Mouse (Mus musculus): ENCODE data around the gene Arcn1. TPM values are rescaled to one million over a fixed set of nuclear protein-coding genes. Genes with fewer than 3 reads are reported as not detected.

Gene Arcn1
- 372 TPM for polyA plus RNA-seq (2014; fragmentation: Illumina TruSeq; extraction: RNeasy Lipid Tissue Mini Kit (QIAGEN cat#74804))

DNA sequence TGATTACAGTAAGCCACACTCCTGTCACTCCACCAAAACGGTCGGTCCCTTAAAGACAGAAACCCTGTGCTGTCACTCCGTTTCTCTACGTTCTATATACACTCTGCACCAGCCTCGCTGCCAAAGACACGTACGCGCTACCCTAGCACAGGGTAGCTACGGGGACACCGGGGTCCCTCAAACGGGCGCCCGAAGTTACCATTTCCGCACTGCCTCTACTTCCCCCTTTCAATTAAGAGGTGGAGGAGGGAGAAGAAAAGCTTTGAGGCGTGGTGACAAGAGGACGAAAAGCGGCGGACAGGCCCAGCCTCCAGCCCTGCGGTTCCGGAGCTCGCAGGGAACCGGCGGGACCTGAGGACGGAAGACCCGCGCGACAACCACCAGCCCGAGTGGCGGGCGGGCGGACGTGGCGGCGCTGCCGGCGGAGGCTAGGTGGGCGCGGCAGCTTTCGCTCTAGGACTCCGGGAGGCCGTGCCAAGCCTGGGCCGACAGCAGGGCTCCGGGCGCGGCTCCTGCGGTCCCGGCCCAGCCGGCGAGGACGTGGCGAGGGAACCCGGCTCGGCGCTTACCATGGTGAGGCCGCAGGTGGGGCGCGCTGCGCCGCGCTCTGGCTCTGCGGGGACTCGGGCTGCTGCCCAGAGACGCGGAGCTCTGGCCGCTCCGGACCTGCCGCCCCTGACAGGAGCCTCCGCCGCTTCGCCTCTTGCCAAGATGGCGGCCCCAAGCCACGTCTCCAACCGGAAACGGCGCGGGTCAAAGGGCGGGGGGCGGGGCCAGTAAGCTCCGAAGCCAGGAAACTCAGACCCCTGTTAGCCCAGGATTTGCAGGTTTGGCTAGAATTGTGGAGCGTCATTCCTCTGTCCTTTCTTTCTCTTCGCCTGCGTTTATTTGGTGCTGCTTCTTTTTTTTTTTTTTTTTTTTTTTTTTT, at the start of gene Arcn1, which contains the start of gene Ift46:
Gene Arcn1 (minus strand): TSS at position 745 of the 928 bp plus-strand sequence.
Gene Ift46 (plus strand): TSS at position 808 of the 928 bp plus-strand sequence.

DNA sequence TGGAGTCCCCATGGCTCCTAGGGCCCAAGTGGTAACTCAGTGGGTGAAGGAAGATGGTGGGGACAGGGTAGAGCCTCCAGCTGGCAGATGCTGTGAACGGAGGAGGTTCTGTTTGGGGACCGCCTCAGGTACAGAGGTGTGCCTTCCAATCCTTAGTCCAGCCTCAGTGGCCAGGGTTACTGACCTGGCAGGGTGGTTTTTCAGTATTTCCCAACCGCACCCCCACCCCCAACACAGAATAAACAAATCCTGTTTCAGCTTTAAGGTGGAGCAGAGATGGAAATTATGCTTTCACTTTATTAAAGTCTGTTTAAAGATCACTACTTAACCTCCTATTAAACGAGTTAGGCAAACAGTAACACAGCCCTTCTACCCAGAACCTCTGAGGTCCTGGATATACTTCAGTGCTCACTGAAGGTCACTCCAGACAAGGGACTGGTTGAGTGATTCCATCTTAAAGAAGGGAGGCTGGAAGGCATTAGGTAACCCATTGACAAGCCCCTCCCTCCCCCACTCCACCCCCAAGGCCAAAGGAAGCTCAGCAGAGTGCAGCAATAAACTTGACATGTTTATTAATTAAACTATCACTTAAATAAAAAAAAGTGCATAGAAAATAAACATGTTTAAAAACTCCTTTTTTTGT, 35.3 kb upstream of the Arcn1 start, which contains the start of gene Ttc36:
Gene Ttc36 (minus strand): TSS at position 265 of the 643 bp plus-strand sequence.

DNA sequence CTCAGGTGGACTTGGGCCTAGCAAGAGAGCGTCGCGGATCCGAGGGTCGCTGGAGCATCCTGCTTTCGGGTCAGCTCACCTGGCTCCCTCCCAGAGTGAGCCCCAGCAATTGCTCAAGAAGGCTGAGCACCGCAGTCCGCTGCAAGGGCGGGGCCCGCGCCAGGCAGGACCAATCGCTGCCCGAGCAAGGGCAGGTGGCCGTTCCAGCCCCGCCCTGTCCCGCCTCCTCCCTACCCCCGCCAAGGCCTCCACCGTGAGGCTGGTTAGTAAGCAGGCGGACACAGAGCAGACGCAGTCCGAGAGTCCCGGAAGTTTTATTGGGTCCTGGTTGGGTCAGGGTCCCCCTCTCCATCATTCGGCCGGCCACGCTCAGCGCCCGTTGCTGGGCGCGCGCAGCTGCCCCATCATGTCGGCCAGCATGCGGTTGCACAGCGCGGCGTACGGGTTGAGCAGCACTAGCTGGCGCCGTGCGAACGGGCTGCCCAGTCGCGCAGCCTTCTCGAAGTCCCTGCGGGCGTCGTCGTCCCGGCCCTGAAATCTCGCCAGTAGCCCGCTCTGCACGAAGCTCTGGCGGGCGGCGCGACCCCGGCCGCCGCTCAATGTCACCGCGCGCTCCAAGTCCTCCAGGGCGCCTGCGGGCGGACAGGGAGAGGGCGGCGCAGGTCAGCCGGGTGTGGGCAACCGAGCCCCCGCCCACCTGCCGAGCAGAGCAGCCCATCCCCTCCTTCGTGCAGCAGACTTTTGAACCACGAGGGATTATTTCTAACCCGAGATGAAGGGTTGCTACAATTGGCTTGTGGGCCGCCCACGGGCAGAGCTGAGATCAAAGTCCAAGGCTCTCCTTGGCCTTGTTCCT, 31.7 kb upstream of the Arcn1 start, which contains the start of gene Tmem25:
Gene Tmem25 (minus strand): TSS at position 206 of the 856 bp plus-strand sequence.

DNA sequence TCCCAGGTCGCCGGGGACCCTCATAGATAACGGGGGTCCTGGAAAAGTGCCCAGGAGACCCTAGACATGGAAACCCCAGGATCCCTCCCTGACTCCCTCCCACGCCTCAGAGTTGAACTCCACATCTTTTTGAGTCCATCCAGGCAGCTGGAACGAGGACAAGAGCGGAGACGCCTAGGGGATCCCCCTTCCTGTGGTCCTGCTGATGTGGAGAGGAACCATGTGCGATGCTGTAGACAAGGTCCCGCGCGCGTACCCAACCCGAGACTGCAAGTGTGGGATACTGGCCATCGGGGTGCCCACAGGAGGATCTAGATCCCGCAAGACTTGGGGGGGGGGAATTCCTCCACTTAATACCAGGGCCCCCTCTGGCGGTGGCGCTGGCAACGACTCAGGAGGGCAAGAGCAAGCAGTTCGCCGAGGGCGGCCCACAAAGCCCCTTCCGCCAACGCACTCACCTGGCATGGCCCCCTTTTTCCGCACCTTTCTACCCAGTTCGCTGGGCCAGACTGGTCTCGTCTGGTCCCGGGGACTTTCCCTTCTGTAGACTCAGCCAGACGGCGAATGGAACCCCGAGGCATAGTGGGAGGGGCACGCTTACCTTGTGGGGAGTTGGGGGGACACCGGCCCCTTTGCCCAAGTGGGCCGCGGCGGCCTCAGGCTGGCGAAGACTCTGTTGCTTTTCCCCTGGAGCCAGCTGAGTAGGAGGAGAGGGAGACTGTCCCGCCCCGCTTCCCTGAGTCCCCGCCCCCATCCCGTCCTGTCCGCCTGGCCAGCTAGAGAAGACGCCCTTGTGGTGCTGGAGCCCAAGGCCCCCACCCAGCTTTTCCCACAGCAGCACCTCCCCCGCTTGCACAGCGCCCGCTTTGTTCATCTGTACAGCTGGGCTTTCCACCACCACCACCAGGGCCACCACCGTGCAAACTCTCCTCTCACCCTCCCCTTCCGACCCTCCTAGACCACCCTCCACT, 32.8 kb downstream of the Arcn1 start, which contains the start of gene Phldb1:
Gene Phldb1 (minus strand): TSS at position 675 of the 971 bp plus-strand sequence.

Other genes starting within 250 kb of the Arcn1 start
- gene Cxcr5, start 206.0 kb downstream of the Arcn1 start, polyA plus RNA-seq (2014; fragmentation: Illumina TruSeq; extraction: RNeasy Lipid Tissue Mini Kit (QIAGEN cat#74804)), result not detected
- 406 TPM for gene Ddx6, start 163.0 kb downstream of the Arcn1 start, polyA plus RNA-seq (2014; fragmentation: Illumina TruSeq; extraction: RNeasy Lipid Tissue Mini Kit (QIAGEN cat#74804))
- not detected for gene Treh, start 94.6 kb downstream of the Arcn1 start, polyA plus RNA-seq (2014; fragmentation: Illumina TruSeq; extraction: RNeasy Lipid Tissue Mini Kit (QIAGEN cat#74804))
- 0.71 TPM for gene Phldb1, start 32.6 kb downstream of the Arcn1 start, polyA plus RNA-seq (2014; fragmentation: Illumina TruSeq; extraction: RNeasy Lipid Tissue Mini Kit (QIAGEN cat#74804))
- 29.9 TPM for gene Ift46, start 63 bp upstream of the Arcn1 start, polyA plus RNA-seq (2014; fragmentation: Illumina TruSeq; extraction: RNeasy Lipid Tissue Mini Kit (QIAGEN cat#74804))
- 0.91 TPM for gene Tmem25, start 31.5 kb upstream of the Arcn1 start, polyA plus RNA-seq (2014; fragmentation: Illumina TruSeq; extraction: RNeasy Lipid Tissue Mini Kit (QIAGEN cat#74804))
- not detected for gene Ttc36, start 35.2 kb upstream of the Arcn1 start, polyA plus RNA-seq (2014; fragmentation: Illumina TruSeq; extraction: RNeasy Lipid Tissue Mini Kit (QIAGEN cat#74804))
- 41.2 TPM for gene Kmt2a, start 113.5 kb upstream of the Arcn1 start, polyA plus RNA-seq (2014; fragmentation: Illumina TruSeq; extraction: RNeasy Lipid Tissue Mini Kit (QIAGEN cat#74804))
- 284 TPM for gene Atp5l, start 152.9 kb upstream of the Arcn1 start, polyA plus RNA-seq (2014; fragmentation: Illumina TruSeq; extraction: RNeasy Lipid Tissue Mini Kit (QIAGEN cat#74804))
- gene Ube4a, start 197.8 kb upstream of the Arcn1 start, polyA plus RNA-seq (2014; fragmentation: Illumina TruSeq; extraction: RNeasy Lipid Tissue Mini Kit (QIAGEN cat#74804)), result 81.2 TPM
- gene Cd3g, start 212.6 kb upstream of the Arcn1 start, polyA plus RNA-seq (2014; fragmentation: Illumina TruSeq; extraction: RNeasy Lipid Tissue Mini Kit (QIAGEN cat#74804)), result 1.3 TPM
- 0.29 TPM for gene Cd3d, start 213.9 kb upstream of the Arcn1 start, polyA plus RNA-seq (2014; fragmentation: Illumina TruSeq; extraction: RNeasy Lipid Tissue Mini Kit (QIAGEN cat#74804))
- gene Cd3e, start 241.8 kb upstream of the Arcn1 start, polyA plus RNA-seq (2014; fragmentation: Illumina TruSeq; extraction: RNeasy Lipid Tissue Mini Kit (QIAGEN cat#74804)), result 0.80 TPM